Mouse (Mus musculus) kidney, embryonic 15.5 days (tissue): Measurements from ENCODE around the gene Ncor2. TPM values are rescaled to one million over a fixed set of nuclear protein-coding genes. Genes with fewer than 3 reads are reported as not detected.
A peak's percentile ranks its signal among the peaks of the same experiment; 100 is the strongest.
"Not testable (repeated sequence)": the region's sequence is repeated elsewhere in the genome, so short reads cannot be mapped to it uniquely, and the experiment has no call there.

Experiments used
- ATAC-seq: fragments of 200-750 bp; cut with Nextera tagmentation; replicated peaks from 2 replicates; pipeline ENCODE4 v1.8.0; 2017; ENCODE audit warnings: moderate TSS enrichment; ENCODE audit not compliant: low FRiP score
- H3K27ac ChIP-seq: fragments of 300-500 bp; sonication (generic); 2 replicates; pipeline ENCODE4 v1.5.1; 2015; ENCODE audit warnings: mild to moderate bottlenecking, inconsistent platforms
- H3K27me3 ChIP-seq: fragments of 300-500 bp; sonication (generic); 2 replicates; pipeline ENCODE4 v1.6.1; 2015; ENCODE audit warnings: inconsistent platforms
- H3K36me3 ChIP-seq: fragments of 300-500 bp; sonication (generic); 2 replicates; pipeline ENCODE4 v1.6.1; 2015; ENCODE audit warnings: inconsistent platforms
- H3K4me1 ChIP-seq: fragments of 300-500 bp; sonication (generic); 2 replicates; pipeline ENCODE4 v1.6.1; 2015; ENCODE audit warnings: inconsistent platforms
- H3K4me2 ChIP-seq: fragments of 300-500 bp; sonication (generic); 2 replicates; pipeline ENCODE4 v1.6.1; 2015; ENCODE audit warnings: moderate library complexity, mild to moderate bottlenecking, inconsistent platforms
- H3K4me3 ChIP-seq: fragments of 300-500 bp; sonication (generic); replicated peaks from 2 replicates; pipeline ENCODE4 v1.5.1; 2015; ENCODE audit warnings: mild to moderate bottlenecking, inconsistent platforms
- H3K9ac ChIP-seq: fragments of 300-500 bp; sonication (generic); 2 replicates; pipeline ENCODE4 v1.6.1; 2015; ENCODE audit warnings: mild to moderate bottlenecking, inconsistent platforms
- H3K9me3 ChIP-seq: fragments of 300-500 bp; sonication (generic); replicated peaks from 2 replicates; pipeline ENCODE4 v1.6.1; 2016; ENCODE audit warnings: inconsistent platforms
- WGBS: fragments of 180-500 bp; shearing (Covaris S2); methylation state at CpG from one replicate; pipeline ENCODE4 v1.1.7; 2015; ENCODE audit warnings: mixed read lengths; 5-methylcytosine and 5-hydroxymethylcytosine counted together
- polyA plus RNA-seq: library from polyadenylated mRNA; unstranded; fragments of >200 nt; fragmentation: Nextera tagmentation; extraction: Ambion mirVana; gene quantifications from 2 replicates; pipeline ENCODE4 v1.2.1, GENCODE M21; 2015

The Ncor2 gene
- polyA plus RNA-seq, 1 experiment from 2014 or later = 28.8 TPM

DNA sequence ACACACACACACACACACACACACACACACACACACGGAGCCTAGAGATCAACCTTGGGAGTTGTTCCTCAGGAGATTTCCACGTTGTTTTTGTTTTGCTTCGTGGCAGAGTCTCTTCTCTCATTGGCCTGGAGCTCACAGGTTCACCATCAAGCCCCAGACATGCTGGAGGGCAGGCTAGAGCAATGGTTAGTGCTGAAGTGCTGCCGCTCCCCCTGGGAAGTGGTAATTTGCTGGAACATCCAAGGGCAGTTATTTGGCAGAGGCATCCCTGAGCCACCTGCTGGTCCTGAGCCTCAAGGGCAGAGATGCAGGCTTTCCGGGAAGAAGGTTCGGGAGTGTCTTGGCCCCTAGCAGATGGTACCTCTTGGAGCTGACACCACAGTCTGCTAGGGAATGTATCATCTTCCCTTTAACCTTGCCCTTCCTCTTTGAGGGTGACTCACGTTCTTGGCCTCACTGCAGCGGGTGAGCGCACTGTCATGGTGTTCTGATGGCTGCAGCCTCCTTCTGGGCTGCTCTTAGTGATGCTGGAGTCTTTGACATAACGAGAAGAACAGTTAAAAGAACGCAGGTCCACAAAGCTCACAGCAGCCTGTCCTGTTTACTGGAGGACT lies 25.3 kb upstream of the Ncor2 start:
- 81% methylated on average over 11 of the region's 11 CpGs for WGBS
- Histone ChIP-seq H3K4me2 (no peak overlapping the region), H3K4me1 (peaks cover 17% of the 10 kb centered on the region), H3K4me3 (no peak overlapping the region), H3K9me3 (no peaks in the 10 kb centered on the region), H3K9ac (no peak overlapping the region), H3K27ac (no peak overlapping the region), H3K27me3 (0 out of 2 replicates have a peak, but pooled peaks cover 3% of the 10 kb centered on the region), H3K36me3 (no peaks in the 10 kb centered on the region)
- no peak for ATAC-seq

DNA sequence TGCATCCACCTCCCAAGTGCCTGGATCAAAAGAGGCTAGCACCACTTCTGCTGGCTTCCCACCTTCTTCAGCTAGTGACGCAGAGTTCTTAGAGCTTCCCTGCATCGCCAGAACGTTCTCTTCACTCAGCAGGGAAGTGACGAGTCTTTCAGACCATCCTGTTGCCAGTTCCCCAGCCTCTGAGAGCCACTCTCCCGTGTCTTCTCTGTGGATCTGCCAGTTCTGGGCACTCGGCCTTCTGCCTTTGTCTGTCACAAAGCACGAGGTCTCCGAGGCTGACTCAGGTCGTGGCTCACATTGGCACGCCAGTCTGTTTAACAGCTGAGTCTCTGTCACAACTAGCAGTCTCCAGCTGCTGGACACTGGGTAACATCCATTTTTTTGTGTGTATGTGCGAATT lies 24.7 kb upstream of the Ncor2 start:
- no peak for ATAC-seq
- no peak overlapping the region for H3K27ac ChIP-seq

DNA sequence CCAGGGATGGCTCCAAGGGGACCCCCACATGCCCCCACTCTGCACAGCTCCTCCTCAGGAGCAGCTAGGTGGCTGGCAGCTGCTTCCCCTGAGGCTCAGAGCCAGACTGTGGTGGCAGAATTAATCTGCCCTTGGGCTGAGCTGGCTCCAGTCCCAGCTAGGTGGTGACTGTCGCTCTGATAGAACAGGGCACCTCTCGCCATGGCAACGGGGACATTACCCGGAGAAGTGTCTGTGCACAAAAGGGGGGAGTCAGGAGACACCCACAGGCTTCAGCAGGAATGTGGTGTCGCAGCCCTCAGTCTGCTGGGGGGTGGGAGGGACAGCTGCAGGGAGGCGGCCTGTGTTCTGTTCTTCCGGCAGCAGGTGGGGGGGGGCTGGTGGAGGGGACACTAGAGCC lies 24.1 kb upstream of the Ncor2 start:
- Histone ChIP-seq H3K4me2 (no peak overlapping the region), H3K4me3 (no peak overlapping the region), H3K27me3 (no peaks in the 10 kb centered on the region), H3K27ac (no peak overlapping the region), H3K36me3 (no peaks in the 10 kb centered on the region), H3K9ac (no peak overlapping the region), H3K4me1 (peaks cover 17% of the 10 kb centered on the region), H3K9me3 (no peaks in the 10 kb centered on the region)
- 27% methylated on average over 7 of the region's 7 CpGs for WGBS
- 0 out of 2 replicates have a peak, but pooled peaks have one; percentile 28 for ATAC-seq

More for the DNA sequence above, 24.7 kb upstream of the Ncor2 start:
- 0 out of 2 replicates have a peak, but pooled peaks cover 1% of the 10 kb centered on the region for H3K27me3 ChIP-seq
- WGBS = 71% methylated on average over 11 of the region's 11 CpGs
- no peak overlapping the region for H3K9ac ChIP-seq
- H3K9me3 ChIP-seq = no peaks in the 10 kb centered on the region
- H3K4me2 ChIP-seq = no peak overlapping the region
- no peaks in the 10 kb centered on the region for H3K36me3 ChIP-seq
- peaks cover 17% of the 10 kb centered on the region for H3K4me1 ChIP-seq
- H3K4me3 ChIP-seq = no peak overlapping the region

DNA sequence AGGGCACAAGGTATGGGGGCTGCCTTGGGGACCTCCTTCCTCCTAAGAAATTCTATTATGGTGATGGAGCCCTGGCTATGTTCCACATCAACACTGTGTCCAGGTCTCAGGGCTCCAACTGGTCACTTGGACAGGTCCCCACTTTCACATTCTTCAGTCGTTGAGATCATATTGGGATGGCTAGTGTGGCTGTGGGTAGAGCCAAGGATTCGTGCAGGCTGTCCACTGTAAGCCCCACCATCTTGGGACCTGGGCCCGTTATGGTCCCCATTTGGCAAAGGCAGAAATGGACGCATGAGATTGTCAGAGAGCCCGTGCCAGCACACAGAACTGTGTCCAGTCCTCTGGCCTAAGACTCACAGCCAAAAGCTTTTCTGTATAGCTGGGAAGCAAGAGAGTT lies 23.1 kb upstream of the Ncor2 start:
- H3K4me1 ChIP-seq = peaks cover 14% of the 10 kb centered on the region
- no peak overlapping the region for H3K4me2 ChIP-seq
- no peak overlapping the region for H3K27ac ChIP-seq
- H3K36me3 ChIP-seq = no peaks in the 10 kb centered on the region
- no peak for ATAC-seq
- H3K9me3 ChIP-seq = no peaks in the 10 kb centered on the region
- 87% methylated on average over 5 of the region's 5 CpGs for WGBS
- H3K4me3 ChIP-seq = no peak overlapping the region
- no peak overlapping the region for H3K9ac ChIP-seq
- H3K27me3 ChIP-seq = no peaks in the 10 kb centered on the region

DNA sequence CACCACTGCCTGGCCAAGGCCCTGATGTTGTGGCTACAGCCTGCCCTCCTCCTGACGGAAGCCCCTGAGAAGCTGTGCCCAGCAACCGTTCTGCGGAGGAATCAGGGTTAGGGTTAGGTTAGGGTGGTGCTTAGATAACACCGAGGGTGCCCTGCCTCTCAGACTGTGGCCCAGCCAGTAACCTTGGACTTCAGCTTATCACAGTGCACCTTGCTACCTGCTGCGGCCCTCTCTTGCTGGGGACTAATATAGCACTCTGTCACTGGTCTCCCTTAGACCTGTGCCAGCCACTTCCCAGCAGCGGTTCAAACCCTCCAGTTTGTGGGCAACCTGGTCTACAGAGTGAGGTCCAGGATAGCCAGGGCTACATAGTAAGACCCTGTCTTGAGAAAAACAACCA lies 20.1 kb upstream of the Ncor2 start:
- Histone ChIP-seq H3K36me3 (no peaks in the 10 kb centered on the region), H3K27me3 (no peaks in the 10 kb centered on the region), H3K4me3 (no peak overlapping the region), H3K4me1 (peaks cover 25% of the 10 kb centered on the region), H3K9ac (no peak overlapping the region), H3K27ac (no peak overlapping the region), H3K9me3 (no peaks in the 10 kb centered on the region), H3K4me2 (no peak overlapping the region)
- ATAC-seq = no peak
- 93% methylated on average over 6 of the region's 6 CpGs for WGBS

DNA sequence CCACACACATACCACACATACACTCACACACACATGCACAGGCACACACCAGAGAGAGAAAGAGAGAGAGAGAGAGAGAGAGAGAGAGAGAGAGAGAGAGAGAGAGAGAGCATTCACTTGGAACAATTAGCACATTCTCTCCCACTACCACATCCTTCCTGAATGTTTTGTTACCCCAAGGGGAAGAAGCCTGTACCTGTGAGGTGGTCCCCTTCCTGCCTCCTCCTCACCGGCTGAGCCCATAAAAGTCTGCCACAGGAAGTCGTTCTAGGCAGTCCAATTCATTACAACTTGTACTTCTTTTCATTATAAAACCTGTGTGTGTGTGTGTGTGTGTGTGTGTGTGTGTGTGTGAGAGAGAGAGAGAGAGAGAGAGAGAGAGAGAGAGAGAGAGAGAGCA lies 18.3 kb upstream of the Ncor2 start:
- not testable (repeated sequence) for H3K27ac ChIP-seq, H3K9me3 ChIP-seq, ATAC-seq, H3K9ac ChIP-seq, H3K4me3 ChIP-seq, H3K4me2 ChIP-seq, H3K36me3 ChIP-seq, H3K27me3 ChIP-seq
- peaks cover 17% of the 10 kb centered on the region for H3K4me1 ChIP-seq
- WGBS = 14% methylated on average over 2 of the region's 2 CpGs

DNA sequence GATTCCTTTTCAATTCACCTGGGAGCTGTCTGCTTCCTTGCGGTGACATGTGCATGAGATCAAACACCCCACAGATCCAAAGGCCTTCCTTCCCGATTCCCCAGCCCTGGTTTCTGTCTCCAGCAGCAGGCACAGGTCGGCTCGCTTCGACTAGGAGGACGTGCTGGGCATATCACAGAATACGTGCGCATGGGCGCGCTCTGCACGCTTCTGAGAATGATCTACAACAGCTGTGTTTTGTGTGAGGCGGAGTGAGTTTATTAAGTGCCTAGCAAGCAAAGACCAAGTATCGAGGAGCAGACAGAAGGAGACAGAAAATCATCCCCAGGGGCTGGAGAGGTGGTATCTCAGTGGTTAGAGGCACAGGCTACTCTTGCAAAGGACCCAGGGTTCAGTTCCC lies 17.0 kb upstream of the Ncor2 start:
- no peak for ATAC-seq
- WGBS = 76% methylated on average over 13 of the region's 13 CpGs
- Histone ChIP-seq H3K4me2 (no peak overlapping the region), H3K4me3 (no peak overlapping the region), H3K27ac (no peak overlapping the region), H3K9me3 (no peaks in the 10 kb centered on the region), H3K9ac (no peak overlapping the region), H3K4me1 (peaks cover 17% of the 10 kb centered on the region), H3K36me3 (no peaks in the 10 kb centered on the region), H3K27me3 (peaks cover 3% of the 10 kb centered on the region; the same call in 1 of the 2 replicates)

DNA sequence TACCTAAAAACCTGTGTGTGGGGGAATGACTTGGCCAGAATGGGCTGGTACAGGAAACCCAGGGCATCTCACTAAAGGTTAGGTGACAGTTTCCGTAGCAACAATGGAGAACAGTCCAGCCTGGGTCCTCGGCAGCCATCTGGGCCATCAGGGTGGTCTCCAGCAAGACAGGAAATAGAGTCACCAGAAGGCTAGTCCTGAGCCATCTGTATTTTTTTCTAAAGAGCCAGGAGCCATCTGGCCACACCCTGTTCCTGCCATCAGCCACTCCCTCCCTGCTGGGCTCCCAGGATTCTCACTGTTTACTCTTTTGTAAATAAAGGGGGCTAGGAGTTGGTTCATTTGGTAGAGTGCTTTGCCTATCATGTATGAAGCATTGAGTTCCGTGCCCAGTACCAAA lies 16.1 kb upstream of the Ncor2 start:
- Histone ChIP-seq H3K4me3 (no peak overlapping the region), H3K36me3 (no peaks in the 10 kb centered on the region), H3K27ac (no peak overlapping the region), H3K4me1 (peaks cover 17% of the 10 kb centered on the region), H3K4me2 (no peak overlapping the region), H3K9me3 (no peaks in the 10 kb centered on the region), H3K27me3 (peaks cover 6% of the 10 kb centered on the region; the same call in 1 of the 2 replicates), H3K9ac (no peak overlapping the region)
- 41% methylated on average over 3 of the region's 3 CpGs for WGBS
- ATAC-seq = no peak

DNA sequence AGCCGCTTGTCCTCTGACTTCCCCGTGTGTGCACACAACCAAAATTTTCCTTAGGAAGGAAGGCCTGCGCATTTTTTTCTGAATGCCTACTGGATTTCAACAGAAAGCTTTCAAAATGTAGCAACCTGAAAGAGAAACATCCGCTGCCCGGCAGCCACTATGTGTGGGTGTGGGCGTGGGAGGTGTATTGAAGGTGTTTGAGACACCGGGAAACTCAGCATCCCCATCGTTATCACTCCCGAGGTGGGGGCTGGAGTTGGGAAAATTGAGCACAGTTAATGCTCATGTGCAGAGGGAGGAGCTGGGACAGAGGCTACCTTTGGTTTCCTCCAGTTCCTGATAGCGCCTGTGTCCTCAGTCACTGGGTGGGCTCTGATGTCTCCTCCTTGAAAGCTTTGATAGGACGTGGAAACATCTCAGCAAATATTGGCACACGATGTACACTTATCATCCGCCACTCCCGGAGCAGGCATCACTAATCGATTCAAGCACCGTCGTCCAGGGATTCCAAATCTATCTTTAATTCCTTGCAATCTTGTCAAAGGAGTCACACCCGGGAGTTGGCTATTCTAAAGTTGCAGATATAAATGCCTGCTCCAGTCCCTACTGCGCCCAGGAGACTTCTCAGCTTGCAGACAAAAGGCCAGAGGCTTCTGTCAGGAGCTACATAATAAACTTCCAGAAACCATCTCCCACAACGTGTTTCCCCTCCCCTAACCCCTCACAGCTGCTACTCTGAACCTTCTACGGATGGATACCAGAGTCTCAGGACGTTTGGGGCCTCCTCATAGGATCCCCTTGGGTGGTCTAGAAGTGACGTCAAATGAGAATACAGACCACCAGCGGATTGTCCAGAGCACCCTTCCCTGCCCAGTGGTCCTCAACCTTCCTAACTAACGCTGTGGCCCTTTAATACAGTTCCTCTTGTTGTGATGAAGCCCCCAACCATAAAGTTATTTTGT lies 14.7 kb upstream of the Ncor2 start:
- peaks cover 29% of the 10 kb centered on the region for H3K4me1 ChIP-seq
- no peak overlapping the region for H3K27ac ChIP-seq
- H3K9ac ChIP-seq = no peak overlapping the region
- no peak overlapping the region for H3K4me3 ChIP-seq
- peak overlapping the region; percentile 20; the same call in 1 of the 2 replicates for H3K4me2 ChIP-seq
- no peaks in the 10 kb centered on the region for H3K9me3 ChIP-seq
- H3K27me3 ChIP-seq = peaks cover 6% of the 10 kb centered on the region; the same call in 1 of the 2 replicates
- ATAC-seq = no peak
- no peaks in the 10 kb centered on the region for H3K36me3 ChIP-seq
- WGBS = 55% methylated on average over 25 of the region's 25 CpGs

DNA sequence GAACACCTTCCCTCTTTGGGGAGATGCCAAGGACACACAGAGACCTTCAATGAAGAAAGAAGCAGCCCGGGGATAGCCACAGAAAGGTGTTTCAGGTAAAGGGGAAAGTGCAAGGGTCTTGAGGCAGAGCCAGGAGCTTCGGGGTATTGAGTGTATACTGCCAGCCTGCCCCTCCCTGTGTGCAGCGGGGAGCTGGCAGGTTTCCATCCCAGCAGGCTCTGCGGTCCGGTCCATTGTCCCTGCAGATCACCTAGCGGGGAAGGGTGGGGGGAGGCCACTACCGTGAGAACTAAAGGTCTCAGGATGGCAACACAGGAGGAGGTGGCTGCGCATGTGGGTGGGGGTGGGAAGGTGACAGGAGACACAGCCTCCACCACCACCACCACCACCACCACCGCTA lies 12.6 kb upstream of the Ncor2 start:
- WGBS = 51% methylated on average over 9 of the region's 9 CpGs
- Histone ChIP-seq H3K27ac (no peak overlapping the region), H3K9ac (no peak overlapping the region), H3K9me3 (no peaks in the 10 kb centered on the region), H3K36me3 (no peaks in the 10 kb centered on the region), H3K4me3 (no peak overlapping the region), H3K4me1 (peaks cover 29% of the 10 kb centered on the region), H3K27me3 (peaks cover 6% of the 10 kb centered on the region; the same call in 1 of the 2 replicates), H3K4me2 (no peak overlapping the region)
- ATAC-seq = no peak

DNA sequence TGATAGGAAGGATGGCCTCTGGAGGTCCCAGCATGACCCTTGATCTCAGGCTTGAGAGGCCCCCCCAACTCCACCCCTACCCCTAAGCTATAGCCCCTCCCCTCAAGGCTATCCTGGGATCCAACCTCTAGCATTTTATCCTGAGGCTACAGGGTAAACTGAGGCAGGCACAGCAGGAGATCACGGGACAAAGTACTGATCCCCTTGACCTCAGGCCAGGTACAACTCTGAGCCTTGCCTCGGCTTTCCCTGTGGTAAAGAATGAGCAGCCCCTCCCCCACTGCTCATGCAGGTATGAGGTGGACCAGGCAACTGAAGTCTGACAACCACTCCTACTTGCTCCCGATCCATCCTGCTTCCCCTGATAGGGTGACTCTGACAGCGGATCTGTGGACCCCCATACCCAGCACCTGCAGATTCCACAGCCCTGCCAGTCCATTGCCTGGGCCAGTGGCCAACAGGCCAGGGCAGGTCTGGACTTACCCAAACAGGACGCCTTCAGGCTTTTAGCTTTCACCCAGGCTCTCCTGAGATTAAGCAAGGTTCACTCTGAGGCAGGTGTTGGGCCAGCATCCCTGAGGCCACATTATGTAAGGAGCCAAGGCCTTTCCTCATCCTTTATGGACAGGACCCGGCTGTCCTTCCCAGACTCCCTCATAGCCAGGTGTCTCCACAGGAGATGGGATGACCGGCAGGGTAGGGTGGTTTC lies 11.2 kb upstream of the Ncor2 start:
- Histone ChIP-seq H3K36me3 (no peaks in the 10 kb centered on the region), H3K9ac (no peak overlapping the region), H3K4me2 (no peak overlapping the region), H3K4me1 (peaks cover 30% of the 10 kb centered on the region), H3K4me3 (no peak overlapping the region), H3K27me3 (peaks cover 6% of the 10 kb centered on the region; the same call in 1 of the 2 replicates), H3K9me3 (no peaks in the 10 kb centered on the region), H3K27ac (no peak overlapping the region)
- 83% methylated on average over 7 of the region's 7 CpGs for WGBS
- ATAC-seq = no peak

DNA sequence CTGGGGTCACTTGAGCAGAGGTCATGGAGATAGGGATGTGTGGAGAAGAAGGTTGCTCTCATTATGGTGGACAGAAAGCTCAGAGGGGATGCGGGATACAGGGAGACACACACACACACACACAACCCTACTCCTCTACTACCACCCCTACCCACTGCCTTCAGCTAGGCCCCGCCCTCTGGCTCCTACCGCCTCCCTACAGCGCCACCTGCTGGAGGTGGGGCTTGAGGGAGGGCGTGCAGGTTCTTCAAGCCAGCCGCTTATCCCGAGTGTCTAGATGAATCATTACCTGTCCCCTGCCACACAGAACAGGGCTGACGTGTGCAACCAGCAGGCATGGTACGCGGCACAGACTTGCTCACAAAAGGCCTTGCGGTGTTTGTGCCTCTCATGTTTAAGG lies 10.6 kb upstream of the Ncor2 start:
- peak; percentile 38; the same call in 1 of the 2 replicates for ATAC-seq
- H3K27ac ChIP-seq = no peak overlapping the region
- H3K9ac ChIP-seq = no peak overlapping the region
- H3K4me1 ChIP-seq = peaks cover 32% of the 10 kb centered on the region
- H3K4me3 ChIP-seq = no peak overlapping the region
- H3K4me2 ChIP-seq = no peak overlapping the region
- no peaks in the 10 kb centered on the region for H3K36me3 ChIP-seq
- H3K27me3 ChIP-seq = peaks cover 6% of the 10 kb centered on the region; the same call in 1 of the 2 replicates
- no peaks in the 10 kb centered on the region for H3K9me3 ChIP-seq
- WGBS = 41% methylated on average over 11 of the region's 11 CpGs
